Mouse (Mus musculus): ENCODE measurements around the gene Rmnd1. TPM values are rescaled to one million over a fixed set of nuclear protein-coding genes. Genes with fewer than 3 reads are reported as not detected.

Gene Rmnd1
- polyA plus RNA-seq, 2 experiments, result 46.3 to 63.4 TPM

DNA sequence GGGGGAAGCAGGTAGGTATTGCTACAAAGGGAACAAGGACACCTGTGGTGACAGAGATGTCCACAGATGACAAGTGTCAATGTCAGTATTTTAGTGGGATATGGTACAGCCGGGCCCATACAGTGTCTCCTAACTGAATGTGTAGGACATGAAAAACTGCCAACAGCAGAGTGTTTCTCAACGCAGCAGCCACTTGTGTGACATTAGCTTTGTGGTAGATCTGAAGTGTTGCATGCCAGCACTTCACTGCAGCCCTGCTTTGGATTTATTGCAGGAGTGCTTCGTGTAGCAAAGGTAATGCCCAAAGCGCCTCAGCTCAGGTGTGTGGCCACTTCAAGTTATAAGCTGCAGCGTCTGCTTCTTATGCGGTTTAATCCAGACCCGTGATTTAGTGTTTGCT is 55.3 kb downstream of the Rmnd1 start:
- Histone ChIP-seq H3K4me3 (replicated peaks; ENCODE audit: low read length) (no peak overlapping the region), H3K36me3 (ENCODE audit: control insufficient read depth, insufficient read depth, low read length) (peaks cover 9% of the 10 kb centered on the region), H3K27ac (replicated peaks; ENCODE audit: low read depth, low read length) (no peak overlapping the region), H3K4me2 (replicated peaks; ENCODE audit: low read depth, low read length, severe bottlenecking) (no peak overlapping the region), H3K9ac (ENCODE audit: low read depth, low read length, severe bottlenecking) (no peak overlapping the region), H3K4me1 (ENCODE audit: control insufficient read depth, insufficient read depth, low read length) (no peaks in the 10 kb centered on the region), H3K27me3 (ENCODE audit: control insufficient read depth, insufficient read depth, low read length) (no peaks in the 10 kb centered on the region), H3K9me3 (ENCODE audit: control insufficient read depth, low read length) (no peaks in the 10 kb centered on the region)
- WGBS, result 78% methylated on average over 7 of the region's 7 CpGs
- ATAC-seq (ENCODE audit: low FRiP score, low read depth) (no peak), DNase-seq (ENCODE audit: low spot score) (no peak)
- TF ChIP-seq POLR2A (IDR thresholded peaks at IDR 0.05; ENCODE audit: borderline replicate concordance, extremely low read depth, insufficient read depth, insufficient read length), result no peak

DNA sequence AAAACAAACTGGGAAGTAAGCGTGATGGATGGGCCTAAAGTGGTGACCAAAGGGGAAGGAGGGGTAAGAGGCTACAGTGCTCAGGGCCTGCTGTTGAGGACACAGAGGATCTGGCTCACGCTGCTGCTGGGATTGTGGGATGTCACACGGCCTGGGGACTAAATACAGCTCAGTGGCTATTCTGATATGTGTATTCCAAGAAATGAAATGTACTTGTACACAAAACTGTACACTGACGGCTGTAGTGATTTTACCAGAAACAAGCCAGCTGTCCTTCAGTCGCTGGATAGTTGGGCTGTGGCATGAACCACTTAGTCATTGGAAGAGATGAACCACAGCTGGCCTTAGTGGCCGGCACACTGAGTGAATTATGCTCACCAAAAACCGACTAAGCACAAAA is 55.7 kb downstream of the Rmnd1 start:
- Histone ChIP-seq H3K27me3 (ENCODE audit: control insufficient read depth, insufficient read depth, low read length) (no peaks in the 10 kb centered on the region), H3K4me2 (replicated peaks; ENCODE audit: low read depth, low read length, severe bottlenecking) (no peak overlapping the region), H3K9me3 (ENCODE audit: control insufficient read depth, low read length) (no peaks in the 10 kb centered on the region), H3K4me3 (replicated peaks; ENCODE audit: low read length) (no peak overlapping the region), H3K36me3 (ENCODE audit: control insufficient read depth, insufficient read depth, low read length) (peaks cover 9% of the 10 kb centered on the region), H3K9ac (ENCODE audit: low read depth, low read length, severe bottlenecking) (no peak overlapping the region), H3K4me1 (ENCODE audit: control insufficient read depth, insufficient read depth, low read length) (no peaks in the 10 kb centered on the region), H3K27ac (replicated peaks; ENCODE audit: low read depth, low read length) (no peak overlapping the region)
- DNase-seq (ENCODE audit: low spot score) (no peak), ATAC-seq (ENCODE audit: low FRiP score, low read depth) (no peak)
- TF ChIP-seq POLR2A (IDR thresholded peaks at IDR 0.05; ENCODE audit: borderline replicate concordance, extremely low read depth, insufficient read depth, insufficient read length), result no peak
- WGBS, result 72% methylated on average over 7 of the region's 7 CpGs

- no peak overlapping the region for H3K9ac ChIP-seq (ENCODE audit: low read depth, low read length, severe bottlenecking)
- no peaks in the 10 kb centered on the region for H3K4me1 ChIP-seq (ENCODE audit: control insufficient read depth, insufficient read depth, low read length)
- ATAC-seq (ENCODE audit: low FRiP score, low read depth) (no peak), DNase-seq (ENCODE audit: low spot score) (no peak)
- WGBS, result 55% methylated on average over 7 of the region's 7 CpGs
- no peak for TF ChIP-seq POLR2A (IDR thresholded peaks at IDR 0.05; ENCODE audit: borderline replicate concordance, extremely low read depth, insufficient read depth, insufficient read length)
- H3K4me2 ChIP-seq (replicated peaks; ENCODE audit: low read depth, low read length, severe bottlenecking), result no peak overlapping the region
- H3K4me3 ChIP-seq (replicated peaks; ENCODE audit: low read length), result no peak overlapping the region
- H3K36me3 ChIP-seq (ENCODE audit: control insufficient read depth, insufficient read depth, low read length), result peaks cover 10% of the 10 kb centered on the region
- no peak overlapping the region for H3K27ac ChIP-seq (replicated peaks; ENCODE audit: low read depth, low read length)
- H3K9me3 ChIP-seq (ENCODE audit: control insufficient read depth, low read length), result no peaks in the 10 kb centered on the region
- no peaks in the 10 kb centered on the region for H3K27me3 ChIP-seq (ENCODE audit: control insufficient read depth, insufficient read depth, low read length)
Measured at GRCm38 (mm10) chr10:4375267-4375666, 56.9 kb downstream of the Rmnd1 start.

- DNase-seq (ENCODE audit: low spot score) (no peak), ATAC-seq (ENCODE audit: low FRiP score, low read depth) (no peak)
- H3K27me3 ChIP-seq (ENCODE audit: control insufficient read depth, insufficient read depth, low read length), result no peaks in the 10 kb centered on the region
- no peak overlapping the region for H3K27ac ChIP-seq (replicated peaks; ENCODE audit: low read depth, low read length)
- H3K9me3 ChIP-seq (ENCODE audit: control insufficient read depth, low read length), result no peaks in the 10 kb centered on the region
- H3K9ac ChIP-seq (ENCODE audit: low read depth, low read length, severe bottlenecking), result no peak overlapping the region
- H3K36me3 ChIP-seq (ENCODE audit: control insufficient read depth, insufficient read depth, low read length), result peaks cover 15% of the 10 kb centered on the region
- H3K4me2 ChIP-seq (replicated peaks; ENCODE audit: low read depth, low read length, severe bottlenecking), result no peak overlapping the region
- no peaks in the 10 kb centered on the region for H3K4me1 ChIP-seq (ENCODE audit: control insufficient read depth, insufficient read depth, low read length)
- TF ChIP-seq POLR2A (IDR thresholded peaks at IDR 0.05; ENCODE audit: borderline replicate concordance, extremely low read depth, insufficient read depth, insufficient read length), result no peak
- H3K4me3 ChIP-seq (replicated peaks; ENCODE audit: low read length), result no peak overlapping the region
- 85% methylated on average over 4 of the region's 4 CpGs for WGBS
Measured at GRCm38 (mm10) chr10:4374734-4375133, 57.5 kb downstream of the Rmnd1 start.

DNA sequence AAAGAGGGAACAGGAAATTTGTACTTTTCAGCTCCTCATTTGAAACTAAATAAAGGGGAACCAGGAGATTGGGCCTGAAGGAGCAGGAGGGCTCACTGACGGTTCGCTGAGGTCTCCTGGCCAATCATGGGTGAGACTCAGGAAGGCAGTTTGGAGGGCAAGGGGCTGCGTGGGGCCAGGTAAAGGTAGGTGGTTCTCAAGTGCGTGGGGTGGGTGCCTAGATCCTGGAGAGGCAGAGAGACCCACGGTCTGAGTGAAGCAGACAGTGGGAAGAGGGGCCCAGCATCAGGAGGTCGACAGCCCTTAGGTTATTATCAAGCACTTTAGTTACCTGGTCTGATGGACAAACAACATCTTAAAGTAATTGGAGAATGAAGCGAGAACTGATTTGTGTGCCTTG is 57.9 kb downstream of the Rmnd1 start:
- Histone ChIP-seq H3K36me3 (ENCODE audit: control insufficient read depth, insufficient read depth, low read length) (peaks cover 15% of the 10 kb centered on the region), H3K9ac (ENCODE audit: low read depth, low read length, severe bottlenecking) (no peak overlapping the region), H3K9me3 (ENCODE audit: control insufficient read depth, low read length) (no peaks in the 10 kb centered on the region), H3K27ac (replicated peaks; ENCODE audit: low read depth, low read length) (no peak overlapping the region), H3K27me3 (ENCODE audit: control insufficient read depth, insufficient read depth, low read length) (no peaks in the 10 kb centered on the region), H3K4me3 (replicated peaks; ENCODE audit: low read length) (no peak overlapping the region), H3K4me2 (replicated peaks; ENCODE audit: low read depth, low read length, severe bottlenecking) (no peak overlapping the region), H3K4me1 (ENCODE audit: control insufficient read depth, insufficient read depth, low read length) (no peaks in the 10 kb centered on the region)
- ATAC-seq (ENCODE audit: low FRiP score, low read depth) (no peak), DNase-seq (ENCODE audit: low spot score) (no peak)
- WGBS, result 93% methylated on average over 7 of the region's 7 CpGs
- no peak for TF ChIP-seq POLR2A (IDR thresholded peaks at IDR 0.05; ENCODE audit: borderline replicate concordance, extremely low read depth, insufficient read depth, insufficient read length)

- no peak for DNase-seq (ENCODE audit: low spot score)
Measured at GRCm38 (mm10) chr10:4373558-4373957, 58.6 kb downstream of the Rmnd1 start.

More at GRCm38 (mm10) chr10:4373558-4373957, 58.6 kb downstream of the Rmnd1 start:
- H3K4me1 ChIP-seq (ENCODE audit: control insufficient read depth, insufficient read depth, low read length), result no peaks in the 10 kb centered on the region
- TF ChIP-seq POLR2A (IDR thresholded peaks at IDR 0.05; ENCODE audit: borderline replicate concordance, extremely low read depth, insufficient read depth, insufficient read length), result no peak
- H3K4me2 ChIP-seq (replicated peaks; ENCODE audit: low read depth, low read length, severe bottlenecking), result no peak overlapping the region
- H3K27ac ChIP-seq (replicated peaks; ENCODE audit: low read depth, low read length), result no peak overlapping the region
- ATAC-seq (ENCODE audit: low FRiP score, low read depth), result no peak
- no peaks in the 10 kb centered on the region for H3K9me3 ChIP-seq (ENCODE audit: control insufficient read depth, low read length)
- 97% methylated on average over 4 of the region's 4 CpGs for WGBS
- no peak overlapping the region for H3K4me3 ChIP-seq (replicated peaks; ENCODE audit: low read length)
- peaks cover 22% of the 10 kb centered on the region for H3K36me3 ChIP-seq (ENCODE audit: control insufficient read depth, insufficient read depth, low read length)
- H3K27me3 ChIP-seq (ENCODE audit: control insufficient read depth, insufficient read depth, low read length), result no peaks in the 10 kb centered on the region
- H3K9ac ChIP-seq (ENCODE audit: low read depth, low read length, severe bottlenecking), result no peak overlapping the region
